Mouse (Mus musculus) stomach, embryonic 15.5 days (tissue): ENCODE results near the gene Anapc4. TPM values are rescaled to one million over a fixed set of nuclear protein-coding genes. Genes with fewer than 3 reads are reported as not detected.

ENCODE experiments used
- ATAC-seq: fragments of 200-750 bp; cut with Nextera tagmentation; 2 replicates; pipeline ENCODE4 v1.8.0; 2017; ENCODE audit warnings: low read depth, moderate number of reproducible peaks, moderate TSS enrichment; ENCODE audit not compliant: insufficient read depth, low FRiP score
- H3K27ac ChIP-seq: fragments of 300-500 bp; sonication (generic); 2 replicates; pipeline ENCODE4 v1.5.1; 2015; ENCODE audit warnings: mild to moderate bottlenecking, inconsistent platforms
- H3K27me3 ChIP-seq: fragments of 300-500 bp; sonication (generic); replicated peaks from 2 replicates; pipeline ENCODE4 v1.6.1; 2015; ENCODE audit warnings: inconsistent platforms
- H3K36me3 ChIP-seq: fragments of 300-500 bp; sonication (generic); 2 replicates; pipeline ENCODE4 v1.6.1; 2015; ENCODE audit warnings: inconsistent platforms
- H3K4me1 ChIP-seq: fragments of 300-500 bp; sonication (generic); 2 replicates; pipeline ENCODE4 v1.6.1; 2015; ENCODE audit warnings: inconsistent platforms
- H3K4me2 ChIP-seq: fragments of 300-500 bp; sonication (generic); 2 replicates; pipeline ENCODE4 v1.6.1; 2015; ENCODE audit warnings: mild to moderate bottlenecking, inconsistent platforms
- H3K4me3 ChIP-seq: fragments of 300-500 bp; sonication (generic); replicated peaks from 2 replicates; pipeline ENCODE4 v1.5.1; 2015; ENCODE audit warnings: inconsistent platforms
- H3K9ac ChIP-seq: fragments of 300-500 bp; sonication (generic); 2 replicates; pipeline ENCODE4 v1.6.1; 2015; ENCODE audit warnings: inconsistent platforms
- H3K9me3 ChIP-seq: fragments of 300-500 bp; sonication (generic); 2 replicates; pipeline ENCODE4 v1.6.1; 2016; ENCODE audit warnings: inconsistent platforms
- WGBS: fragments of 180-500 bp; shearing (Covaris S2); methylation state at CpG from one replicate; pipeline ENCODE4 v1.1.7; 2015; 5-methylcytosine and 5-hydroxymethylcytosine counted together
- polyA plus RNA-seq: library from polyadenylated mRNA; unstranded; fragments of >200 nt; fragmentation: Nextera tagmentation; extraction: Ambion mirVana; gene quantifications from 2 replicates; pipeline ENCODE4 v1.2.1, GENCODE M21; 2015

Gene Anapc4
- polyA plus RNA-seq, 1 experiment from 2014 or later = 86.1 TPM

DNA sequence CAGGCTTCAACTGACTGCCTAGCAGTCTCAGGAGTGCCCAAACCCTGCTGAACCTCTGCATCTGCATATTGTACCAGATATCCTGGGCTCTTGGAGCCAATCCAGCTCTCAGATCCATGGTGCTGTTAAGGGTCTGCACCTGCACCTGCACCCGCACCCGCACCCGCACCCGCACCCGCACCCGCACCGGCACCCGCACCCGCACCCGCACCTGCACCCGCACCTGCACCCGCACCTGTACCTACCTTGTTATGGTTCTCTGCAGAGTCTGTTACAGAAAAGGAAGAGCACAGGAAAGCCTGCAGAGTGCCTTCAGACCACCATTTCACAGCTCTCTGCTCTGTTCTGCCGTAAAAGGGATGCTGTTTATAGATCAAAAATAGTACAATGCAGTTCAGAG lies 38.2 kb downstream of the Anapc4 start:
- Histone ChIP-seq H3K9ac (no peak overlapping the region), H3K9me3 (no peaks in the 10 kb centered on the region), H3K27me3 (no peaks in the 10 kb centered on the region), H3K4me3 (no peak overlapping the region), H3K4me1 (no peaks in the 10 kb centered on the region), H3K4me2 (no peak overlapping the region), H3K36me3 (peaks cover 17% of the 10 kb centered on the region), H3K27ac (no peak overlapping the region)
- 96% methylated on average over 13 of the region's 13 CpGs for WGBS
- no peak for ATAC-seq

GRCm38 (mm10) chr5:52878847-52879246 lies 45.0 kb downstream of the Anapc4 start:
- Histone ChIP-seq H3K4me2 (no peak overlapping the region), H3K4me1 (no peaks in the 10 kb centered on the region), H3K9me3 (no peaks in the 10 kb centered on the region), H3K36me3 (no peaks in the 10 kb centered on the region), H3K9ac (no peak overlapping the region), H3K4me3 (no peak overlapping the region), H3K27ac (no peak overlapping the region), H3K27me3 (peaks cover 4% of the 10 kb centered on the region; the same call in 1 of the 2 replicates)
- no peak for ATAC-seq
- 2% methylated on average over 12 of the region's 14 CpGs for WGBS

GRCm38 (mm10) chr5:52879926-52880325 lies 46.1 kb downstream of the Anapc4 start:
- 85% methylated on average over 6 of the region's 6 CpGs for WGBS
- Histone ChIP-seq H3K4me3 (no peak overlapping the region), H3K9me3 (no peaks in the 10 kb centered on the region), H3K4me2 (no peak overlapping the region), H3K9ac (no peak overlapping the region), H3K27ac (no peak overlapping the region), H3K27me3 (peaks cover 4% of the 10 kb centered on the region; the same call in 1 of the 2 replicates), H3K4me1 (no peaks in the 10 kb centered on the region), H3K36me3 (no peaks in the 10 kb centered on the region)
- no peak for ATAC-seq

DNA sequence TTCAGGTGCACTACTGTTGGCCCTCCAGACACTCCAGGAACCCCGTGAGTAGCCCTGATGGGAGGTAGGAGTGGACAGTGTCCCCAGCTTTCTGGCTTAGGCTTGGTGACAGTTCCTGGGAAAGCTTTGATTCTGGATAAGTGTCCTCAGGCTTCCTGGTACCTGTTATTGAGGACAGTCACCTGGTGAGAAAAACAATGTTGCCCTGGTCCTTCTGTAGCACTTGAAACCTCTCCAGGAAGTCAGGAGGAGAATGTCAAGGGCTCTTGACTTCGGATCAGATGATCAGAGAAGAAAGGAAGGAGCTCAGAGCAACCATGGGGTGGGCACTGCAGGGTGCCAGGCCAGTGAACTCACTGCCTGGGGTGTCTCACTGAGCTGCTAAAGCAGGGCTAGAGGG lies 48.6 kb downstream of the Anapc4 start:
- H3K9me3 ChIP-seq = no peaks in the 10 kb centered on the region
- no peak overlapping the region for H3K27ac ChIP-seq
- no peak for ATAC-seq
- H3K27me3 ChIP-seq = peaks cover 4% of the 10 kb centered on the region; the same call in 1 of the 2 replicates
- H3K9ac ChIP-seq = no peak overlapping the region
- H3K4me2 ChIP-seq = no peak overlapping the region
- H3K4me1 ChIP-seq = no peaks in the 10 kb centered on the region
- 28% methylated on average over 2 of the region's 2 CpGs for WGBS
- no peaks in the 10 kb centered on the region for H3K36me3 ChIP-seq
- H3K4me3 ChIP-seq = no peak overlapping the region

GRCm38 (mm10) chr5:52887085-52887484 lies 53.3 kb downstream of the Anapc4 start:
- H3K9ac ChIP-seq = no peak overlapping the region
- H3K36me3 ChIP-seq = no peaks in the 10 kb centered on the region
- H3K27me3 ChIP-seq = no peaks in the 10 kb centered on the region
- no peaks in the 10 kb centered on the region for H3K4me1 ChIP-seq
- H3K9me3 ChIP-seq = no peaks in the 10 kb centered on the region
- no peak overlapping the region for H3K4me2 ChIP-seq
- no peak overlapping the region for H3K4me3 ChIP-seq
- WGBS = 49% methylated on average over 12 of the region's 12 CpGs
- no peak for ATAC-seq
- H3K27ac ChIP-seq = no peak overlapping the region

DNA sequence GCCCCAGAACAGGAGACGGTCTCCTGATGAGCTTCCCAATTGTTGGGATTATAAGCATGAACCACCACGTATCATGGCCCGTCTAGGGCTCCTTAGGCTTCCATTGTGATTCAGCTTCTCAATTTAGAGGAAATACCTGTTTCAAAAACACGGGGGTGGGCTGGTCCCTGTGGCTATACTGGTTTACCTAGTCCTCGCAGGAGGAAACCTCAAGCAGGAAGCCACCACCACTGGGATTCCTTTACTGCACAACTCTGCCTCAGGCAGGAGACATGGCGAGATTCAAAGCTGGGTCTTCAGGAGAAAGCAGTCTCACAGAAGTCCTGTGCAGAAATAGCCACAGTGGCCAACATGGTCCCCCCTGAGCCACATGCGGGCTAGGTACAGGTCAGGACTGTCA lies 56.1 kb downstream of the Anapc4 start:
- H3K36me3 ChIP-seq = no peaks in the 10 kb centered on the region
- no peaks in the 10 kb centered on the region for H3K9me3 ChIP-seq
- H3K4me2 ChIP-seq = no peak overlapping the region
- no peak overlapping the region for H3K4me3 ChIP-seq
- H3K9ac ChIP-seq = no peak overlapping the region
- H3K27ac ChIP-seq = no peak overlapping the region
- WGBS = 76% methylated on average over 7 of the region's 7 CpGs
- no peak for ATAC-seq
- H3K4me1 ChIP-seq = no peaks in the 10 kb centered on the region
- no peaks in the 10 kb centered on the region for H3K27me3 ChIP-seq

DNA sequence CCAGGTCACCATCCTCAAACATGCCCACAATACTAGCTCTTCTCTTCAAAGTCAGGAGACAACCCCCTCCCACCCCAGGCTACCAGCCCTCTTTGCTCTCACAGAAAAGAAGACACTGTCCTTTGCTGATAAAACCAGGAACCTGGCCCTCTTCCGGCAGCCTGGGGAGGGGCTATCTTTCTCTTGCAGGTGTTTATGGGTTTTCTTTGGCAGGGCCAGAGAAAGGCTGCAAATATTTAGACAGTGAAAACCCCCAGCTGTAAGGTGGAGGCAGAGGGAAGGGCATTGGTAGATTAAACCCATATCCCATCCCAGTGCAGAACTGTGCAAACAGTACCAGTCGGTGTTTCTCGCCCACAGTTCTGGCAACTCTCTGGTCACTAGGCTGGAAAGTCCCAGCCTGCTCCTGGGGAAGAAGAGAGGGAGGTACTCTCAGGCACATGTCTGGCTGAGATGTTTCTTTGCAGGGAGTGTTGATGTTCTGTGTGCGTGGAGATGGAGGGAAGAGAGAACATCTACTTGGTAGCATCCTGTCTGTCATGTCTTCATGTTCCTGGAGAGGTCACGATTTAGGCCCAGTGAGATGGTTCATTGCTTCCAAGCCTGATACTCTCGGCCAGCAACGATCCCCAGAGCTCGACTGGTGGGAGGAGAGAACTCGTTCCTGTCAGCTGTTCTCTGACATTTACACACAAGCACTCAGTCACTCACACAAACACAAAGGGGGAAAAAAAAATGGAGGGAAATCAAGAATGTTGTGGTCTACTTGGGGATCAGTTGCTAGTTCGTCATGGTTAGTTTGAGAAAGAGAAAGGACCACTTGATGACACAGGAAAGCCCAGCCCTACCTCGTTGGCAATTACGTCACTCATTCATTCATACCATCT lies 58.4 kb downstream of the Anapc4 start:
- H3K9ac ChIP-seq = no peak overlapping the region
- no peak overlapping the region for H3K4me2 ChIP-seq
- H3K27me3 ChIP-seq = no peaks in the 10 kb centered on the region
- no peaks in the 10 kb centered on the region for H3K9me3 ChIP-seq
- H3K27ac ChIP-seq = no peak overlapping the region
- H3K4me1 ChIP-seq = no peaks in the 10 kb centered on the region
- no peaks in the 10 kb centered on the region for H3K36me3 ChIP-seq
- H3K4me3 ChIP-seq = no peak overlapping the region
- 64% methylated on average over 12 of the region's 12 CpGs for WGBS
- ATAC-seq = no peak

GRCm38 (mm10) chr5:52893938-52894337 lies 60.1 kb downstream of the Anapc4 start:
- Histone ChIP-seq H3K4me1 (no peaks in the 10 kb centered on the region), H3K36me3 (no peaks in the 10 kb centered on the region), H3K27me3 (no peaks in the 10 kb centered on the region), H3K9ac (no peak overlapping the region), H3K9me3 (no peaks in the 10 kb centered on the region), H3K27ac (no peak overlapping the region), H3K4me3 (no peak overlapping the region), H3K4me2 (no peak overlapping the region)
- 84% methylated on average over 5 of the region's 5 CpGs for WGBS
- ATAC-seq = no peak

DNA sequence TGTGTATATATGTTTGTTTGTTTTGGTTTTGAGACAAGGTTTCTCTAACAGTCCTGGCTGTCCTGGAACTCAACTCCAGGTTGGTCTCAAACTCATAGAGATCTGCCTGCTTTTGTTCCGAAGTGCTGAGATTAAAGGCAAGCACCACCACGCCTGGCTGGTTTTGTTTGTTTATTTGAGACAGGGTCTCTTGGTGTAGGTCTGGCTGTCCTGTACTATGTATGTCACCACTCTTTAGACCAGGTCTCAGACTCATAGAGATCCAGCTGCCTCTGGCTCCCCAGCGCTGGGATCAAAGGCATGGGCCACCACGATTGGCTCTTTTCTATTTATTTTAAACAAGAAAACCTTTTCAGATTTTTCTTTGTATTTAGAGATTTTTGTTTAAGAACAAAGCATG lies 70.4 kb downstream of the Anapc4 start:
- H3K9me3 ChIP-seq = no peaks in the 10 kb centered on the region
- H3K4me3 ChIP-seq = no peak overlapping the region
- H3K4me1 ChIP-seq = no peaks in the 10 kb centered on the region
- H3K9ac ChIP-seq = no peak overlapping the region
- H3K4me2 ChIP-seq = no peak overlapping the region
- 20% methylated on average over 4 of the region's 4 CpGs for WGBS
- no peak for ATAC-seq
- no peak overlapping the region for H3K27ac ChIP-seq
- no peaks in the 10 kb centered on the region for H3K27me3 ChIP-seq
- H3K36me3 ChIP-seq = no peaks in the 10 kb centered on the region

GRCm38 (mm10) chr5:52904671-52905070 lies 70.9 kb downstream of the Anapc4 start:
- Histone ChIP-seq H3K4me1 (no peaks in the 10 kb centered on the region), H3K4me3 (no peak overlapping the region), H3K9ac (no peak overlapping the region), H3K4me2 (no peak overlapping the region), H3K27me3 (no peaks in the 10 kb centered on the region), H3K9me3 (no peaks in the 10 kb centered on the region), H3K27ac (no peak overlapping the region), H3K36me3 (no peaks in the 10 kb centered on the region)
- WGBS = 27% methylated on average over 6 of the region's 6 CpGs
- ATAC-seq = no peak

DNA sequence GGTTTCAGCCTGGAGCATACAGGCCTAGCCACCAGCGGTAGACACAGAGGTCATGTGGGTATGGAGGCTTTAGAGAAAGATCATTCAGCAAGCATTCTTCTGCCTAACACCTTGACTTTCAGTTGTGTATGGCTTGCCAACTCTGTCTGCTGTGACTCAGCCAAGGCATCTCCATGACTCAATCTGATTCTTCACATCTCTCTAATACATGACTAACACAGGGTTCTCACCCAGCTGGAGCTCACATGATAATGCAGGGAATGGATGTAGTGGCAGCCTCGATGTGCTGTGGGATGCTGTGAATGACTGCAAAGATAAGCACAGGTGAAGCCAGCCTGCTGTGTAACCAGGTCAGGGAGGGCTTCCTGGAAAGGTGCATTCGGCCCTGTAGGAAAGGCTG lies 74.4 kb downstream of the Anapc4 start:
- Histone ChIP-seq H3K4me3 (no peak overlapping the region), H3K9ac (no peak overlapping the region), H3K4me2 (no peak overlapping the region), H3K9me3 (no peaks in the 10 kb centered on the region), H3K36me3 (no peaks in the 10 kb centered on the region), H3K27me3 (no peaks in the 10 kb centered on the region), H3K27ac (no peak overlapping the region), H3K4me1 (no peaks in the 10 kb centered on the region; the same call in 1 of the 2 replicates)
- WGBS = 81% methylated on average over 3 of the region's 3 CpGs
- no peak for ATAC-seq

- H3K4me3 ChIP-seq = peak overlapping the region; percentile 20
- WGBS = 32% methylated on average over 12 of the region's 12 CpGs
- no peak overlapping the region for H3K27ac ChIP-seq
- H3K9ac ChIP-seq = no peak overlapping the region
- no peaks in the 10 kb centered on the region for H3K27me3 ChIP-seq
- H3K4me1 ChIP-seq = no peaks in the 10 kb centered on the region; the same call in 1 of the 2 replicates
- H3K4me2 ChIP-seq = peak overlapping the region; percentile 46
- H3K9me3 ChIP-seq = no peaks in the 10 kb centered on the region
- ATAC-seq = peak; percentile 65; the same call in 1 of the 2 replicates
- H3K36me3 ChIP-seq = no peaks in the 10 kb centered on the region
These were observed 76.4 kb downstream of the Anapc4 start for GRCm38 (mm10) chr5:52910159-52910591.
